Mouse (Mus musculus): ENCODE measurements around the gene Plcb4.
"Not testable (repeated sequence)": the region's sequence is repeated elsewhere in the genome, so short reads cannot be mapped to it uniquely, and the experiment has no call there.

Gene Plcb4

GRCm38 (mm10) chr2:135954760-135955548, 296.1 kb downstream of the Plcb4 start:
- peak in 1 of 2 experiments; percentile 22 for DNase-seq (ENCODE audit: low spot score in 2 of 2)

GRCm38 (mm10) chr2:135955796-135956195, 297.0 kb downstream of the Plcb4 start:
- no peak for DNase-seq (ENCODE audit: low spot score in 2 of 2)

GRCm38 (mm10) chr2:135957689-135958088, 298.9 kb downstream of the Plcb4 start:
- peak; percentile 19 to 24 for DNase-seq (ENCODE audit: low spot score in 2 of 2)

GRCm38 (mm10) chr2:135958453-135958852, 299.6 kb downstream of the Plcb4 start:
- DNase-seq (ENCODE audit: low spot score in 2 of 2) = no peak

- no peak for DNase-seq (ENCODE audit: low spot score in 2 of 2)
These were observed 304.3 kb downstream of the Plcb4 start for GRCm38 (mm10) chr2:135963089-135963488.

GRCm38 (mm10) chr2:135966871-135967557, 308.2 kb downstream of the Plcb4 start:
- no peak for DNase-seq (ENCODE audit: low spot score in 2 of 2)

- DNase-seq (ENCODE audit: low spot score in 2 of 2) = no peak
These were observed 309.3 kb downstream of the Plcb4 start for GRCm38 (mm10) chr2:135968159-135968558.

- DNase-seq (ENCODE audit: low spot score in 2 of 2) = no peak
These were observed 312.1 kb downstream of the Plcb4 start for GRCm38 (mm10) chr2:135970902-135971301.

- no peak for DNase-seq (ENCODE audit: low spot score in 2 of 2)
These were observed 317.2 kb downstream of the Plcb4 start for GRCm38 (mm10) chr2:135975978-135976377.

GRCm38 (mm10) chr2:135978790-135979189, 320.0 kb downstream of the Plcb4 start:
- no peak for DNase-seq (ENCODE audit: low spot score in 2 of 2)

- DNase-seq (ENCODE audit: low spot score in 2 of 2) = no peak
These were observed 321.6 kb downstream of the Plcb4 start for GRCm38 (mm10) chr2:135980428-135980827.

- peak; percentile 2 to 3 for DNase-seq (ENCODE audit: low spot score in 2 of 2)
These were observed 325.2 kb downstream of the Plcb4 start for GRCm38 (mm10) chr2:135983972-135984371.

- no peak for DNase-seq (ENCODE audit: low spot score in 2 of 2)
These were observed 326.9 kb downstream of the Plcb4 start for GRCm38 (mm10) chr2:135985536-135986265.

- DNase-seq (ENCODE audit: low spot score in 2 of 2) = not testable (repeated sequence)
These were observed 329.7 kb downstream of the Plcb4 start for GRCm38 (mm10) chr2:135988475-135988874.

GRCm38 (mm10) chr2:135990686-135991085, 331.9 kb downstream of the Plcb4 start:
- DNase-seq (ENCODE audit: low spot score in 2 of 2) = not testable (repeated sequence)

GRCm38 (mm10) chr2:135993314-135993713, 334.5 kb downstream of the Plcb4 start:
- no peak for DNase-seq (ENCODE audit: low spot score in 2 of 2)

- no peak for DNase-seq (ENCODE audit: low spot score in 2 of 2)
These were observed 336.4 kb downstream of the Plcb4 start for GRCm38 (mm10) chr2:135995196-135995595.

- DNase-seq (ENCODE audit: low spot score in 2 of 2) = no peak
These were observed 338.1 kb downstream of the Plcb4 start for GRCm38 (mm10) chr2:135996936-135997335.

- no peak for DNase-seq (ENCODE audit: low spot score in 2 of 2)
These were observed 338.7 kb downstream of the Plcb4 start for GRCm38 (mm10) chr2:135997361-135998150.

GRCm38 (mm10) chr2:135998886-135999285, 340.1 kb downstream of the Plcb4 start:
- DNase-seq (ENCODE audit: low spot score in 2 of 2) = no peak

GRCm38 (mm10) chr2:135999361-135999760, 340.6 kb downstream of the Plcb4 start:
- DNase-seq (ENCODE audit: low spot score in 2 of 2) = no peak

- no peak for DNase-seq (ENCODE audit: low spot score in 2 of 2)
These were observed 342.1 kb downstream of the Plcb4 start for GRCm38 (mm10) chr2:136000933-136001332.

Data from heart, adult 9 months (tissue).